Mouse (Mus musculus) heart, embryonic 10.5 days (tissue): Measurements from ENCODE around the gene Cyp2b19. TPM values are rescaled to one million over a fixed set of nuclear protein-coding genes. Genes with fewer than 3 reads are reported as not detected.

Experiments
- DNase-seq: peaks from one replicate; pipeline ENCODE4 v3.0.0-alpha.2; 2017; ENCODE audit warnings: low spot score
- H3K27ac ChIP-seq: fragments of 300-500 bp; sonication (generic); 2 replicates; pipeline ENCODE4 v1.5.1; 2016; ENCODE audit warnings: mild to moderate bottlenecking
- H3K27me3 ChIP-seq: fragments of 300-500 bp; sonication (generic); 2 replicates; pipeline ENCODE4 v1.6.1; 2016; ENCODE audit warnings: mild to moderate bottlenecking; ENCODE audit not compliant: poor library complexity, insufficient read depth, severe bottlenecking
- H3K36me3 ChIP-seq: fragments of 300-500 bp; sonication (generic); 2 replicates; pipeline ENCODE4 v1.6.1; 2016; ENCODE audit warnings: mild to moderate bottlenecking, moderate library complexity
- H3K4me1 ChIP-seq: fragments of 300-500 bp; sonication (generic); 2 replicates; pipeline ENCODE4 v1.6.1; 2016; ENCODE audit warnings: mild to moderate bottlenecking
- H3K4me3 ChIP-seq: fragments of 300-500 bp; sonication (generic); 2 replicates; pipeline ENCODE4 v1.5.1; 2016; ENCODE audit warnings: mild to moderate bottlenecking, moderate library complexity
- H3K9me3 ChIP-seq: fragments of 300-500 bp; sonication (generic); 2 replicates; pipeline ENCODE4 v1.6.1; 2016; ENCODE audit warnings: mild to moderate bottlenecking, moderate library complexity
- WGBS: fragments of 180-500 bp; shearing (Covaris S2); methylation state at CpG from one replicate; pipeline ENCODE4 v1.1.7; 2016; 5-methylcytosine and 5-hydroxymethylcytosine counted together
- polyA plus RNA-seq: library from polyadenylated mRNA; unstranded; fragments of >200 nt; fragmentation: Nextera tagmentation; extraction: Ambion mirVana; gene quantifications from 2 replicates; pipeline ENCODE4 v1.2.1, GENCODE M21; 2016

Gene Cyp2b19
- not detected in 2 replicates for polyA plus RNA-seq

- 69% methylated on average over 2 of the region's 2 CpGs for WGBS
- no peaks in the 10 kb centered on the region for H3K4me1 ChIP-seq
- peaks cover 7% of the 10 kb centered on the region; the same call in 1 of the 2 replicates for H3K9me3 ChIP-seq
- no peak within 1 kb of the TSS for H3K4me3 ChIP-seq
- no peaks in the 10 kb centered on the region for H3K27me3 ChIP-seq
- no peaks in the 10 kb centered on the region for H3K36me3 ChIP-seq
- H3K27ac ChIP-seq = no peak within 1 kb of the TSS
- DNase-seq = no peak
Observed at GRCm38 (mm10) chr7:26756842-26757241, at the start of gene Cyp2b19. Gene Cyp2b19, plus strand, starts transcription at chr7:26757142.

GRCm38 (mm10) chr7:26711061-26711460 is 45.9 kb upstream of the Cyp2b19 start:
- 68% methylated on average over 11 of the region's 11 CpGs for WGBS
- peaks cover 4% of the 10 kb centered on the region for H3K9me3 ChIP-seq

GRCm38 (mm10) chr7:26738940-26739339 is 18.0 kb upstream of the Cyp2b19 start:
- no peaks in the 10 kb centered on the region for H3K9me3 ChIP-seq
- H3K27me3 ChIP-seq = no peaks in the 10 kb centered on the region
- H3K4me3 ChIP-seq = no peak overlapping the region
- DNase-seq = no peak
- no peak overlapping the region for H3K27ac ChIP-seq
- no peaks in the 10 kb centered on the region for H3K36me3 ChIP-seq
- no peaks in the 10 kb centered on the region for H3K4me1 ChIP-seq

More at GRCm38 (mm10) chr7:26711061-26711460, 45.9 kb upstream of the Cyp2b19 start:
- no peaks in the 10 kb centered on the region for H3K36me3 ChIP-seq
- no peak for DNase-seq
- no peaks in the 10 kb centered on the region for H3K27me3 ChIP-seq
- H3K4me3 ChIP-seq = no peak overlapping the region
- H3K4me1 ChIP-seq = no peaks in the 10 kb centered on the region
- no peak overlapping the region for H3K27ac ChIP-seq

- Histone ChIP-seq H3K27me3 (no peaks in the 10 kb centered on the region), H3K9me3 (no peaks in the 10 kb centered on the region), H3K36me3 (no peaks in the 10 kb centered on the region), H3K4me3 (no peak overlapping the region), H3K4me1 (no peaks in the 10 kb centered on the region), H3K27ac (no peak overlapping the region)
- WGBS = 76% methylated on average over 4 of the region's 4 CpGs
- no peak for DNase-seq
Observed at GRCm38 (mm10) chr7:26743948-26744347, 13.0 kb upstream of the Cyp2b19 start.

GRCm38 (mm10) chr7:26745486-26745885 is 11.5 kb upstream of the Cyp2b19 start:
- H3K4me3 ChIP-seq = no peak overlapping the region
- no peaks in the 10 kb centered on the region for H3K9me3 ChIP-seq
- no peak for DNase-seq
- 67% methylated on average over 1 of the region's 1 CpGs for WGBS
- H3K27me3 ChIP-seq = no peaks in the 10 kb centered on the region
- H3K27ac ChIP-seq = no peak overlapping the region
- H3K4me1 ChIP-seq = no peaks in the 10 kb centered on the region
- no peaks in the 10 kb centered on the region for H3K36me3 ChIP-seq

GRCm38 (mm10) chr7:26767084-26767483 is 10.1 kb downstream of the Cyp2b19 start:
- WGBS = 49% methylated on average over 1 of the region's 1 CpGs

GRCm38 (mm10) chr7:26769881-26770470 is 13.0 kb downstream of the Cyp2b19 start:
- 73% methylated on average over 9 of the region's 9 CpGs for WGBS
- no peaks in the 10 kb centered on the region for H3K27me3 ChIP-seq

More at GRCm38 (mm10) chr7:26767084-26767483, 10.1 kb downstream of the Cyp2b19 start:
- no peaks in the 10 kb centered on the region for H3K27me3 ChIP-seq
- no peak overlapping the region for H3K27ac ChIP-seq
- H3K9me3 ChIP-seq = no peaks in the 10 kb centered on the region
- H3K36me3 ChIP-seq = no peaks in the 10 kb centered on the region
- no peak for DNase-seq
- no peaks in the 10 kb centered on the region for H3K4me1 ChIP-seq
- H3K4me3 ChIP-seq = no peak overlapping the region

GRCm38 (mm10) chr7:26772866-26773586 is 16.1 kb downstream of the Cyp2b19 start:
- Histone ChIP-seq H3K4me3 (no peak overlapping the region), H3K9me3 (no peaks in the 10 kb centered on the region), H3K27ac (no peak overlapping the region), H3K36me3 (no peaks in the 10 kb centered on the region), H3K4me1 (no peaks in the 10 kb centered on the region), H3K27me3 (no peaks in the 10 kb centered on the region)
- 76% methylated on average over 3 of the region's 3 CpGs for WGBS
- DNase-seq = no peak

More at GRCm38 (mm10) chr7:26769881-26770470, 13.0 kb downstream of the Cyp2b19 start:
- no peaks in the 10 kb centered on the region for H3K9me3 ChIP-seq
- no peaks in the 10 kb centered on the region for H3K4me1 ChIP-seq
- H3K27ac ChIP-seq = no peak overlapping the region
- no peak overlapping the region for H3K4me3 ChIP-seq
- H3K36me3 ChIP-seq = no peaks in the 10 kb centered on the region
- no peak for DNase-seq

GRCm38 (mm10) chr7:26775866-26776265 is 18.9 kb downstream of the Cyp2b19 start:
- peak; percentile 72 for DNase-seq
- no peaks in the 10 kb centered on the region for H3K4me1 ChIP-seq
- no peak overlapping the region for H3K27ac ChIP-seq
- no peaks in the 10 kb centered on the region for H3K36me3 ChIP-seq
- H3K27me3 ChIP-seq = no peaks in the 10 kb centered on the region
- H3K4me3 ChIP-seq = no peak overlapping the region
- WGBS = 5% methylated on average over 5 of the region's 6 CpGs
- no peaks in the 10 kb centered on the region for H3K9me3 ChIP-seq

GRCm38 (mm10) chr7:26777806-26778205 is 20.9 kb downstream of the Cyp2b19 start:
- Histone ChIP-seq H3K27me3 (no peaks in the 10 kb centered on the region), H3K4me1 (no peaks in the 10 kb centered on the region), H3K9me3 (no peaks in the 10 kb centered on the region), H3K27ac (no peak overlapping the region), H3K4me3 (no peak overlapping the region), H3K36me3 (no peaks in the 10 kb centered on the region)
- DNase-seq = peak; percentile 20
- WGBS = 57% methylated on average over 2 of the region's 2 CpGs

- no peak overlapping the region for H3K27ac ChIP-seq
- H3K9me3 ChIP-seq = no peaks in the 10 kb centered on the region
- DNase-seq = peak; percentile 75
- H3K4me3 ChIP-seq = no peak overlapping the region
- no peaks in the 10 kb centered on the region for H3K27me3 ChIP-seq
- 32% methylated on average over 6 of the region's 6 CpGs for WGBS
- no peaks in the 10 kb centered on the region for H3K36me3 ChIP-seq
- H3K4me1 ChIP-seq = no peaks in the 10 kb centered on the region
Observed at GRCm38 (mm10) chr7:26778474-26778873, 21.5 kb downstream of the Cyp2b19 start.

- Histone ChIP-seq H3K4me3 (no peak overlapping the region), H3K4me1 (no peaks in the 10 kb centered on the region), H3K27me3 (no peaks in the 10 kb centered on the region), H3K9me3 (no peaks in the 10 kb centered on the region), H3K27ac (no peak overlapping the region), H3K36me3 (no peaks in the 10 kb centered on the region)
- no peak for DNase-seq
- 75% methylated on average over 5 of the region's 5 CpGs for WGBS
Observed at GRCm38 (mm10) chr7:26779799-26780416, 23.0 kb downstream of the Cyp2b19 start.

- no peaks in the 10 kb centered on the region for H3K36me3 ChIP-seq
- peak; percentile 73 for DNase-seq
- 10% methylated on average over 11 of the region's 11 CpGs for WGBS
- H3K4me3 ChIP-seq = no peak overlapping the region
- no peaks in the 10 kb centered on the region for H3K27me3 ChIP-seq
- no peaks in the 10 kb centered on the region for H3K4me1 ChIP-seq
- no peaks in the 10 kb centered on the region for H3K9me3 ChIP-seq
- no peak overlapping the region for H3K27ac ChIP-seq
Observed at GRCm38 (mm10) chr7:26780510-26780909, 23.6 kb downstream of the Cyp2b19 start.
